Mouse (Mus musculus) erythroblast, adult 5-6 weeks (primary cell): ENCODE measurements around the gene Rufy2. TPM values are rescaled to one million over a fixed set of nuclear protein-coding genes. Genes with fewer than 3 reads are reported as not detected.
"Not testable (repeated sequence)": the region's sequence is repeated elsewhere in the genome, so short reads cannot be mapped to it uniquely, and the experiment has no call there.

ENCODE experiments used
- ATAC-seq: replicated peaks from 2 replicates; pipeline ENCODE4 v1.8.0; 2016; ENCODE audit warnings: moderate number of reproducible peaks, mild to moderate bottlenecking, moderate TSS enrichment, inconsistent platforms; ENCODE audit not compliant: poor library complexity, low FRiP score, severe bottlenecking
- total RNA-seq, 2 experiments: library from RNA; stranded (forward) in 1 of 2; stranded (reverse) in 1 of 2; fragments of 150-400 nt in 1 of 2; fragments of 200-764, 138-1000 nt in 1 of 2; gene quantifications; 2 replicates each; pipeline versions ENCODE4 v1.2.3 to v1.2.4; 2015 to 2017; ENCODE audit warnings: low replicate concordance in 2 of 2

Rufy2 gene
- total RNA-seq, 2 experiments from 2014 or later, result 3.9 to 10.0 TPM

DNA sequence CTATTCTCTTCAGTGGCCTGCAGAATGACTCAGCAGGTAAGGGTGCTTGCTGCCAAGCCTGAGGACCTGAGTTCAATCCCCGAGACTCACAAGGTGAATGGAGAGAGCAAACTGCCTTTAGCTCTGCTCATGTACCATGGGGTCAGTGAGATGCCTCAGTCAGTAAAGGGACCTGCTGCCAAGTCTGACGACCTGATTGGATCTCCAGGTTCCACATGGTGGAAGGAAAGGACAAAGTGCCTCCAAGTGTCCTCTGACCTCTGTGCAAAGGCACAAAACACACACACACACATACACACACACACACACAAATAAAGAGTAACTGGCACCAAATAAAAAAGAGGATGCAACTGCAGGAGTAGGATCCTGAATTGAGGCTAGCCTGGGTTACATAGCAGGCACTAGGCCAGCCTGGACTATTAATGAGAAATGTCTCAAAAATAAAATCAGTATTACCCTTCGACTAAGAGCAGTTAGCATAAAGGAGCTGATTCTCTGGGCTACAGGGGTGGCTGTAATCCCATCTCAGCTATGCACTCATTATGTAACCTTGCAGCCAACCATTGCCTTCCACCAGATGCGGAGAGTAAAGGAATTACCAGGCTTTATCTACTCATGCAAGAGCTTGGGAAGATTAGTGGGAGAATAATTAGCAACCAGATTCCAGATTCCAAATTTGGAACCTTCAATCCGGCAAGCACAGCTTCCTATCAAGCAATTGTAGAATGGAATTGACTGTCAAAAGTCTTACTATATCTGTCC lies 60.0 kb downstream of the Rufy2 start:
- no peak for ATAC-seq

DNA sequence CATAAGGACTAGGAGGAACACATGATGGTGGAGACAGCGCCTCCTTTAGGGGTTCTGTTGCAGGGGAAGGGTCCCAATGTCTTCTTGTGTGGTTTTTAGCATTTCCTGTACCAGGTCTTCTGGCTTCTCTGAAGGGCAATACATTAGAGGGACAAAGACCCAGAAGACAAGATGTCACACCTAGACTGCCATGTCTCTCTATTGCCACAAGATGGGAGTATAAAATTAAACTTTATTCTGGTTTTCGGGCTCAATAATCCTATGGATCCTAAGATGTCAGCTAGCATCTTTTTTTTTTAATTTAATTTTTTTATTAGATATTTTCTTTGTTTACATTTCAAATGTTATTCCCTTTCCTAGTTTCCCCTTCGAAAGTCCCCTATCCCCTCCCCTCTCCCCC lies 63.1 kb downstream of the Rufy2 start:
- no peak for ATAC-seq

DNA sequence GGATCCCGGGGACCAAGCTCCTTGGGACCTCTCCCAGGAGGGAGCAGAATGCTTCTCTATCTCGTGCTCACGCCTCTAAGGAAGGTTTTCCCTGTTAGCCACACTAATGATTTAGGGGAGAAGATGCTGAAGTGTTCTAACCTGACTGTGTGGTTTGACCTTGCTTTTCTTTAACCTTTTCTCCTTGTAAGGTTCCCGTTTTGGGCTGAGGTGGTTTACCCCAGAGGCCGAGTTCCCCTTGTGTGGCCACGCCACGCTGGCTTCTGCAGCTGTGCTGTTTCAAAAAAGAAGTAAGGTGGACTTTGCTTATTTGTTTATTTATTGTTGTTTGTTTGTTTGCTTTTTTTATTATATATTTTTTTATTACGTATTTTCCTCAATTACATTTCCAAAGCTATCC lies 67.7 kb downstream of the Rufy2 start:
- ATAC-seq, result no peak

DNA sequence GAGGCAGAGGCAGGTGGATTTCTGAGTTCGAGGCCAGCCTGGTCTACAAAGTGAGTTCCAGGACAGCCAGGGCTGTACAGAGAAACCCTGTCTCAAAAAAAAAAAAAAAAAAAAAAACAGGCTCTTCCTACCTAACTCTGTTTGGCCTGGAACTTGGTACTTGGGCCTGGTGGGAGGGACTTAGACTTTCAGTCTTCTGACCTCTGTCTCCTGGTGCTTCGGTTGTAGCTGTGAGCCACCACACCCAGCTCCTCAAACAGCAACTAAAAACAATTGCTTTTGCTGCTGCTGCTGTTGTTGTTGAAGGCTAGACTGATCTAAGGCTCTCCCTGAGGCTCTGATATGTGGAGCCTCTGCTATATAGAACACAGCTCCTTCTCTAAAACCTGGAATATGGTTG lies 69.1 kb downstream of the Rufy2 start:
- no peak for ATAC-seq

DNA sequence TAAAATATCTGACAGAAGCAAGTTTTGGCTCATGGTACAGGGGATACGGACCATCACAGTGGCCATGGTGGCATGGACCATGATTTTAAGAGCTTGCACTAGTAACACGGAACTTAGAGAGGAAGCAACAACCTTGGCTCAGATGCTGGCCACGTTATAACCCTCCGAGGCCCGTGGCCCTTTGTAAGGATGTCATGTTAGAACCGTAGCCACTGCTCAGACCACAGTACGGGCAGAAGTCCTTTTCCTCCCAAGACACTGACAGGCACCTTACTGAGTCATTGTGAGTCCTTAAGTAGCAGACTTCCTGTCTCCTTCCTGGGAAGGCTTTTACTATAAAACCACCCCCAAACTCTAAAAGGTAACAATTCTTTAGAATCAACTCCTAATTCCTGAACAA lies 71.2 kb downstream of the Rufy2 start:
- ATAC-seq, result no peak

DNA sequence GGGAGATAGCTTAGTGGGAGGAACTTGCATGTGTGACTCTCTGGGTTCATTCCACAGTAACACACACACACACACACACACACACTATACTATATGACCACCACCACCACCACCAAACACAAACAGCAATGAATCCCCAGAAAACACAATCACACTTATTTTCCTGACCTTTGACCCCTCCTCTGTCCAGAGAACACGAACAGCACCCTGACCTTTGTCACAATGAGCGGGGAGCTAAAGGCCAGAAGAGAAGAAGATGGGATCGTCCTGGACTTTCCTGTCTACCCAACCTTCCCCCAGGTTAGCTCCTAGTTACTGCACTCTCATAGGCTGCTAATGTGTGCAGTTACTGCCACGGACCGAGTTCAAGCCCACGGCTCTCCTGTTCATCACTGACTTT lies 72.0 kb downstream of the Rufy2 start:
- ATAC-seq, result no peak

DNA sequence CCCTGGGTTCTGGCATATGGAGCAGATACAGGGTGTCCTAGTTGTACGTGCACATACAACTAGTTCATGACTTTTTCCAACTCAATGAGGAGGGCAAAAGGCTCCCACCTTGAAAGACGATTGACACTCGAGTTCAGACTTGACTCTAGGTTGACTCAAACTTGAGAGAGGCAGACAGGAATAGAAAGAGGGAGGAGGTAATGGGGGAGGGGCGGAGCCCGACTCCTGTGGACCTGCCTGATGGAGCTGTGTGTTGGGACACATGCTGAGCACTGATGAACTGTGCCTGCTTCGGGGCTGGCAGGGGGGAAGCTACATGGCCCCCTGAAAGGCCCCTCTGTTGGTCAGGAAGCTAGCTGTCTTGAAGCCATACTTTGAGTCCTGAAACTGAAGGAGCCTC lies 73.0 kb downstream of the Rufy2 start:
- ATAC-seq, result no peak

DNA sequence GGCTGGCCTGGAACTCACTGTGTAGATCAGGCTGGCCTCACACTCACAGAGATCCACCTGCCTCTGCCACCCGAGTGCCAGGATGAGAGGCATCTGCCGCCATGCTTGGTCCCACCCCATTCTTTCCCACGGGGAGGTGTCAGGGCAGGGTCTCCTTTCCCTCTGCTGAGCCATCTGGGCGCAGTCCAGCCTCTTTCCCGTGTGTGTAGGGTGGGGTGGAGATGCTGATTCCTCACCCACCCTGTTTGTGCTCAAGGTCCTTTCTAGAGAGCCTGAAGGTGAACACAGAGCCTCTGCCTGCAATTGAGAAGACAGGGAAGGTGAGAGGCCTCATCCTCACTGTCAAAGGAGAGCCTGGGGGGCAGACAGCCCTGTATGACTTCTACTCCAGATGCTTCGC lies 74.0 kb downstream of the Rufy2 start:
- ATAC-seq, result not testable (repeated sequence)

DNA sequence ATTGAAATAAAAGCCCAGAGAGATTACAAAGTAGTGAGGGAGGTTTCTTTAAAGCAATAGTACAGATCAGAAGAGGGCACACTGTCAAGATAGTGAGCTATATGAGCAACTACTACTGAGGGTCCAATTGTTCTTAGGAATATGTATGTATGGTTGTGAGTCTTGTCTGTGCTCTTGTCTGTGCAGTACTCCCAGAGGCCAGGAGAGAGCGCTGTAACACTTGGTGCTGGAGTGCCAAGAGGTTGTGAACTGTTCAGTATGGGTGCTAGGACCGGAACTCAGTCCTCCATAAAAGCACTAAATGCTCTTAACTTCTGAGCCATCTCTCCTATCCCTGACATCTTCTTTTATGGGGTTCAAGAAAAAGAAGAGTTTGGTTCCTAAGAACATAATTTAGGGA lies 74.6 kb downstream of the Rufy2 start:
- ATAC-seq, result no peak

DNA sequence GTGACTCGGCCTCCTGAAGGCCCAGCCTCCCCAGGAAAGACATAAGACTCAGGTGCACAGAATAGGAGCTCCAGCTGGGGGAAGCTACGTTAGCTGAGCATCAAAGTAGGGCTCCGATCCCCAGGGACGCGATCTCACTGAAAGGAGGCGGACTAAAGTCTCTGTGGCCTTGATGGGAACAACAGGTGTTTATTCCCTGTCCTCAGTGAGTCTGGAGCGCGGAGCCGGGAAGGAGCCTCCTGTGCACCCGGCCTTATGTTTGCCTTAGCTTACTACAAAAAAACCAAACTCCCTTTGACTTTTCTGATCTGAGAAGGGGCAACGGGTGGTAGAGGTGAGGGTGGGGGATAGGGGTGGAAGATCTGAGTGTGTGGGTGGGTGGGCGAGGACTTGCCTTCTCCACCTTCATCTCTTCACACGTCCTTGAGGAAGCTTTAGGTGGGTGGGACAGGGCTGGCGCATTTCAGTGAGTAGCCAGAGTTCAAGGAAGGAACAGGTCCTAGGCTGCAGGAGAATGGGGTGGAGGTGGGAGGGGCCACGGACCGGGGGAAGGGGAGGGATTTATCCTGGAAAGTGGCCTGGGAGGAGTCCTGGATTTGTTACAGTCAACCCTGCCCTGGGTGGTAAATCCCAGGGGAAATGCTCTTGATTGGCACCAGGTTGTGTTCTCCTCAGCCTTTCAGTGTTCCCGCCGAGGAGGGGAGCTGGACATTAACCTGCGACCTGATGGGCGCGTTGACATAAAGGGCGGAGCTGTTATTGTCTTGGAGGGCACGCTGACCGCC lies 77.1 kb downstream of the Rufy2 start:
- no peak for ATAC-seq

DNA sequence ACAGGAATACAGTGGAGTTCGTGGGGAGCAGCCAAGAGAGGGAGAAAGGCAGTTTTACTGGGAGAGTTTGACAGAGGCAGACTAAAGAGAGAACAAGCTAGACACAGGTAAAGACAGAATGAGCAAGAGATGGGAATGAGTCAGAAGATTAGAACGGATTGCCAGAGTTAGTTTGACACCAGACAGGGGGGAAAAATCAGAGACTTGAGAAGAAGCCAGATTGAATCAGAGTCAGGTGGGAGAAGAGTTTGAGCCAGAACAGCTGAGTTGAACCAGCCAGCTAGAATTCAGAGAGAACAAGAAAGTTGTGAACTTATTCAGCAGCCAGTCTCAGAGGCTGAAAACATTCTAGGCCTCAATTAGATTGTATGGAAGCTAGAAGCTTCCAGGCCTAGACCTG lies 79.8 kb downstream of the Rufy2 start, which contains the start of gene Pbld1:
TSS of gene Pbld1 (plus strand) at position 301 of the 400 bp plus-strand sequence.
- ATAC-seq, result no peak

DNA sequence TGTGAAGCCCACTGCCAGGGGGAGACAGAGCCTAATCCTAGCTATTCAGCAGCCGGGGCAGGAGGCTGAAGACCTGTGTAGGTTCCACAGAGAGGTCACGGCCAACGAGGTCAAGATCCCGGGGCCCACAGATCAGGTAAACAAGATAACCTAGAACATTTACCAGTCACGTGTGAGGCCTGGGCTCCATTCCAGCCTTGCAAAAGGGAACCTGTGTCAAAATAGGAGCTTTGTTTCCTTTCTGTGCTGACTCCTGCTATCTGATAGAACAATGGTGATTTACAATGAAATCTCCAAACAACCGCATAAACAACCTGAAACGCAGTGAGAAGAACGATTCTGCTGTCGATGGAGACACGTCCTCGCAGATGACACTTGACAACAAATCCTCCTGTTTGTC lies 80.4 kb downstream of the Rufy2 start:
- no peak for ATAC-seq

DNA sequence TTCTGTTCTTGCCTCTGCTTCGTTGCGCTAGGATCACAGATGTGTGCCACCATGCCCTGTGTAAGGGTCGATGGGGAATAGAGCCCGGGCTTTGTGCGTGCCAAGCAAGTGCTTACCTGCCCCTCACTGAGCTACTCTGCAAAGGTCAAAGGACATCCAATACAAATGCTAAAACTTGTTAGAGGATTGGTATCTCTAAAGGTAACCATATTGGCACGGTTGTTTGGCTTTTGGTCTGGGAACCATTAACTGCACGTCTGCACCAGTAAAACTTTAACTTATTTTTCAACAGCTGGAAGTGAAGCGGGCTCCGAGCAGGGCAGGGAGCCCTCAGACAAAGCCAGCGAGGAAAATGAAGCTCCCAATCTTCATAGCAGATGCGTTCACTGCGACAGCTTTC lies 81.2 kb downstream of the Rufy2 start:
- no peak for ATAC-seq

DNA sequence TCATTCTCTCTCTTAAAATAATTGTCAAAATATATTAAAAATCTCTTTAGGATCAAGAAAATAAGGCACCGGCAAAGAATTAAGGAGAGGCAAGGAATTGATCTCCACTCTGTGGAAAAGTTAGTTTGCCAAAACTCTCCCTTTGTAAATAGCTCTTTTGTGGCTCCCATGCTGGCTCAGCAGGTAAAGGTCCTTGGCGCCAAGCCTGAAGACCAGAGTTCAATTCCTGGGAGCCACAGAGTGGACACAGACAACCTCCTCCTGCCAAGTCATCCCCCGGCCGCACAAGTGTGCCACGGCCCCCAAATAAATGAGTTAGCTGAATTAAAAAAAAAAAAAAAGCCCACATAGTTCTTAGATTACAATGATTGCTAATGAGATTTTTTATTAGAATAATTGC lies 82.7 kb downstream of the Rufy2 start:
- ATAC-seq, result no peak

DNA sequence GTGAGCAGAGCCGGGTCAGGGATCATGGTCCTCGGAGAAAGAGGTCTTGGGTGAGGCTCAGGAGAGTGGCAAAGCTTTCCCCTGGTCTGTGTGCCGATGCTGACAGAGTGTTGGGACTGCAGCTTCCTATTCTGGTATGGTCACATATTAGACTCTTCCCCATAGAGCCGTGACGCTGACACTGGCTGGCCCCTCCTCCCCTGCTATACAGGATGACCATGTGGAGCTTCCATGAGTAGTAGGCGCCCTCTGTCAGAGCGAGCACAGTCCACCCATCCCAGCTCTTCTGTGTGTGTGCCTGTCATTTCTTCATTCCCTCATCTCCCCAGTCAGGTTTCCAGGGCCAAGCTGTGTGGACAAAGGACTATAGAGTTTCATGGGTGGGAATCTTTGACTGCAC lies 83.3 kb downstream of the Rufy2 start:
- ATAC-seq, result no peak

DNA sequence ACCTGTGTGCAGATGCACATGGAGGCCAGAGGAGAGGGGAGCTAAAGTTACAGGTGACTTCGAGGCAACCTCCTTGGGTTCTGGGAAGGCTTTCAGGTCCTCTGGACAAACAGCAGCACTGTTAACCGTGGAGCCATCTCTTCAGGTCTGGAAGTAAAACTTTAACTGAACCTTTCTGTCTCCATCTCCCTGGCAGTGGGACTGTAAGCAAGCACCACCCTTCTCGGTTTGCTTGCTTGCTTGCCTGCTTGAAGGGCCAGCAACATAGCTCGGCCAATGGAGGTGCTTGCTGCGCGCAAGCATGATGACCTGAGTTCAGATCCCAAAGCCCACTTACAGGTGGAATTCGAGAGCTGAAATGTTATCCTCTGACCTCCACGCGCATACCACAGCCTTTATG lies 84.5 kb downstream of the Rufy2 start:
- ATAC-seq, result no peak

DNA sequence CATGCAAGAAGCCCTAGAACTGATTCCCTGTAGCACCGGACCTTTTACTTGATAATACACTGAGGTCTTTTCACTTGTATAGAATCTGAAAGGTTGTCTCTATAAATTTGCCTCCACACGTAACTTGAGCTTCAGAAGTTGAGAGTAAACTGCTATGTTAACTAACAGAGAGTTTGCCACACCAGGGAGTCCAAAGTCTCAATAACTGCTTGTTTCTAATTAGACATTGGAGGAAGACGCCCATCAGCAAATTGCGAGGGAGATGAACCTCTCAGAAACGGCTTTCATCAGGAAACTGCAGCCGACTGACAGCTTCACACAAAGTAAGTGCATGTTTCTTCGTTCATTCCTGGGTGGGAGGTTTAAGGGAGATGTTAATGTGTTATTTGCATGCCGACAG lies 85.5 kb downstream of the Rufy2 start:
- ATAC-seq, result no peak

DNA sequence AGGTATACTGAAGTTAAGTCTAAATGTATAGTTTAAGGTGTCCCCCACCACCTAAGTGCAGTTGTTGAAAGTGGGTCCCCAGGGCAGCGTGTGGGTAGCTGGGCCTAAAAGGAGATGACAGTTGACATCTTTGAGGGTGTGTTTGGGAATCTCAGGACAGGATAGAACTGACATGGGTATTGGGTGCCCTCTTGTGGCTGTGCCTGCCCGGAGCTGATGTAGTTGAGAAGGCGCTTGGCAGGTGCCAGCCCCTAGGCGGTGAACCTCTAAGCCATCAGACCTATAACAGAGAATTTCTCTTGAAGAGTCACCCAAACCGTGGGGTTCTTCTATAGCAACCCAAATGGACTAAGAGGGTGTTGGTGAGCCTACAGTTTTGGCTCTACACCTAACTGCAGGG lies 86.0 kb downstream of the Rufy2 start:
- 0 out of 2 replicates have a peak, but pooled peaks have one; percentile 45 for ATAC-seq
